Mouse (Mus musculus) kidney, embryonic 14.5 days (tissue): ENCODE measurements around the gene Gm13277. TPM values are rescaled to one million over a fixed set of nuclear protein-coding genes. Genes with fewer than 3 reads are reported as not detected.
"Not testable (repeated sequence)": the region's sequence is repeated elsewhere in the genome, so short reads cannot be mapped to it uniquely, and the experiment has no call there.

Source experiments
- ATAC-seq: fragments of 200-750 bp; cut with Nextera tagmentation; 2 replicates; pipeline ENCODE4 v1.8.0; 2017; ENCODE audit warnings: moderate number of reproducible peaks, mild to moderate bottlenecking, moderate TSS enrichment, moderate library complexity; ENCODE audit not compliant: low FRiP score, low TSS enrichment
- H3K27ac ChIP-seq: fragments of 300-500 bp; sonication (generic); 2 replicates; pipeline ENCODE4 v1.5.1; 2014; ENCODE audit warnings: low read depth, mild to moderate bottlenecking, low read length, moderate library complexity, mixed read lengths
- H3K27me3 ChIP-seq: fragments of 300-500 bp; sonication (generic); 2 replicates; pipeline ENCODE4 v1.6.1; 2014; ENCODE audit warnings: mild to moderate bottlenecking, low read length; ENCODE audit not compliant: control insufficient read depth, insufficient read depth
- H3K36me3 ChIP-seq: fragments of 300-500 bp; sonication (generic); 2 replicates; pipeline ENCODE4 v1.6.1; 2014; ENCODE audit warnings: low read length, mixed read lengths; ENCODE audit not compliant: control insufficient read depth, insufficient read depth
- H3K4me1 ChIP-seq: fragments of 300-500 bp; sonication (generic); 2 replicates; pipeline ENCODE4 v1.6.1; 2014; ENCODE audit warnings: low read length, mixed read lengths; ENCODE audit not compliant: control insufficient read depth, insufficient read depth
- H3K4me2 ChIP-seq: fragments of 300-500 bp; sonication (generic); replicated peaks from 2 replicates; pipeline ENCODE4 v1.6.1; 2014; ENCODE audit warnings: low read depth, mild to moderate bottlenecking, low read length
- H3K4me3 ChIP-seq: fragments of 300-500 bp; sonication (generic); 2 replicates; pipeline ENCODE4 v1.5.1; 2014; ENCODE audit warnings: mild to moderate bottlenecking, low read length
- H3K9ac ChIP-seq: fragments of 300-500 bp; sonication (generic); 2 replicates; pipeline ENCODE4 v1.6.1; 2014; ENCODE audit warnings: low read depth, mild to moderate bottlenecking, low read length, moderate library complexity
- H3K9me3 ChIP-seq: fragments of 300-500 bp; sonication (generic); 2 replicates; pipeline ENCODE4 v1.6.1; 2016; ENCODE audit warnings: low read length; ENCODE audit not compliant: control insufficient read depth
- WGBS: fragments of 180-500 bp; shearing (Covaris S2); extraction: QIAGEN DNeasy Blood & Tissue Kit; methylation state at CpG from one replicate; pipeline ENCODE4 v1.1.7; 2014; 5-methylcytosine and 5-hydroxymethylcytosine counted together
- polyA plus RNA-seq: library from polyadenylated mRNA; unstranded; fragments of >200 nt; fragmentation: Nextera tagmentation; extraction: Ambion mirVana; gene quantifications from 2 replicates; pipeline ENCODE4 v1.2.1, GENCODE M21; 2014

Gm13277 gene
- polyA plus RNA-seq, 1 experiment from 2014 or later = not detected

DNA sequence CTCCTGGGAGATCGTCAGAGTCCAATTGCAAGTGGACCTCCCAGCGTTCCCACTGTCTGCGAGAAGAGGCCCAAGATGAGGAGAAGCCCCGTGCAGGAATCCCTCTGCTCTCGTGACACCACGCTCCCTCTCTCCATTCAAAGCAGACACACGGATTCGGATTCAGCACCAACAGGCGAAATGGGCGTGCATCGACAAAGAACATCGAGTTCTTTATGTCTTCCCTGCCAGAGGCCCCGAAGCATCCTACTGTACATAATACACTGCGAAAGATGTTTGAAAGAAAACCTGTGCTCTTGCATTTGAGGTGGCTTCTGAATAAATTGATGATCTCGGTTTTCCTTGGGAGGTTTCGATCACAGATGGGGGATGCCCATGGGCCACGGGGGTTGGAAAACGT lies 8.1 kb upstream of the Gm13277 start:
- 44% methylated on average over 10 of the region's 18 CpGs for WGBS
- not testable (repeated sequence) for H3K4me1 ChIP-seq, ATAC-seq

DNA sequence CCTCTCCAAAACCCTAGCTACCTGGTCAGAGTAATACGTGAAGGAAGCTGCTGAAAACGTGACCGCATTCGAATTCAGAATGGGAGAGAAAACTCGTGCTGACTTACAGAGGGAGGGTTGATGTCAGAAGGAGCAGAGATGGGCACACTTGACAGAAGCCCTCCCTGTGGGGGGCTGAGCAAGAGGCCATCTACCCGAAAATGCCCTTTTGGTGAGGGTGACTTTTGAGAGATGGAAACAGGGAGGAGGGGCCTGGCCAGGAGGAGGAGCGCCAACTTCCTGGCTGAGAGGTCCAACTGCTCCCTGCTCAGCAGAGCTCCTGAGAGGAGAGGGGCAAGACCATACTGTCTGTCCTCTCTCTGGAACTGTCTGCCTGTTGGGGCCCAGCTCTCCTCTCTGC lies 6.6 kb upstream of the Gm13277 start, which contains the start of gene Ifnz:
TSS of gene Ifnz (plus strand) at position 301 of the 400 bp plus-strand sequence.
- not testable (repeated sequence) for H3K27ac ChIP-seq, H3K4me3 ChIP-seq, H3K9me3 ChIP-seq, H3K36me3 ChIP-seq, H3K4me1 ChIP-seq, H3K4me2 ChIP-seq, H3K27me3 ChIP-seq, H3K9ac ChIP-seq, ATAC-seq
- 4% methylated on average over 2 of the region's 7 CpGs for WGBS

More for the DNA sequence above, 8.1 kb upstream of the Gm13277 start:
- not testable (repeated sequence) for H3K9me3 ChIP-seq, H3K4me3 ChIP-seq, H3K27me3 ChIP-seq, H3K27ac ChIP-seq, H3K4me2 ChIP-seq, H3K9ac ChIP-seq, H3K36me3 ChIP-seq

DNA sequence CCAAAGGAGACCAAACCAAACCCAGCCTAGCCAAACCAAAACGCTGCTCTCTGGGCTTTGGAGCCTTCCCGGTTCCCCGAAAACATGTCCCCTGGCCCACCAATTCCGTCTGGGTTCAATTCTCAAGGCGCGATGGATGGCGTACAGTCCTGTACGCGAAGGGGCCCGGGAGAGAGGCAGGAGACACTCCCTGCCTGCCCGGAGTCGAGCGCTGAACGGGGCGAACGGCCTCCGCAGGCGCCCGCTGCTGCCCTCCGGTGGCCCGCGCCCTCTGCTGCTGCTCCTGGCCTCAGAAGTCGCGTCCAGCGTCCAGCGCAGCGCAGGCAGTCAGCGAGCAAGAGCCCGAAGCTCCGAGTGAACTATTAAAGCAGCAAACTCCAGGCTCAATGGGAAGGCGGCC lies 6.1 kb upstream of the Gm13277 start:
- H3K9me3 ChIP-seq, H3K4me3 ChIP-seq, H3K27ac ChIP-seq, H3K4me1 ChIP-seq, H3K9ac ChIP-seq, H3K27me3 ChIP-seq, H3K36me3 ChIP-seq, H3K4me2 ChIP-seq, ATAC-seq: not testable (repeated sequence)
- 0% methylated on average over 4 of the region's 31 CpGs for WGBS

DNA sequence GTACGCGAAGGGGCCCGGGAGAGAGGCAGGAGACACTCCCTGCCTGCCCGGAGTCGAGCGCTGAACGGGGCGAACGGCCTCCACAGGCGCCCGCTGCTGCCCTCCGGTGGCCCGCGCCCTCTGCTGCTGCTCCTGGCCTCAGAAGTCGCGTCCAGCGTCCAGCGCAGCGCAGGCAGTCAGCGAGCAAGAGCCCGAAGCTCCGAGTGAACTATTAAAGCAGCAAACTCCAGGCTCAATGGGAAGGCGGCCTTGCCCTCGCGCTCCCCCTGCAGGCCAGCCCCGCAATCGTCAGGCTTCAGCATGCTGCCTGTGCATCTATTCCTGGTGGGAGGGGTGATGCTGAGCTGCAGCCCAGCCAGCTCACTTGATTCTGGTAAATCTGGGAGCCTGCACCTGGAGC lies 3.0 kb upstream of the Gm13277 start, which contains the start of gene Gm13276:
TSS of gene Gm13276 (plus strand) at position 301 of the 400 bp plus-strand sequence.
- not testable (repeated sequence) for H3K4me3 ChIP-seq
- no CpG with 5 or more reads among the region's 27 CpGs for WGBS

DNA sequence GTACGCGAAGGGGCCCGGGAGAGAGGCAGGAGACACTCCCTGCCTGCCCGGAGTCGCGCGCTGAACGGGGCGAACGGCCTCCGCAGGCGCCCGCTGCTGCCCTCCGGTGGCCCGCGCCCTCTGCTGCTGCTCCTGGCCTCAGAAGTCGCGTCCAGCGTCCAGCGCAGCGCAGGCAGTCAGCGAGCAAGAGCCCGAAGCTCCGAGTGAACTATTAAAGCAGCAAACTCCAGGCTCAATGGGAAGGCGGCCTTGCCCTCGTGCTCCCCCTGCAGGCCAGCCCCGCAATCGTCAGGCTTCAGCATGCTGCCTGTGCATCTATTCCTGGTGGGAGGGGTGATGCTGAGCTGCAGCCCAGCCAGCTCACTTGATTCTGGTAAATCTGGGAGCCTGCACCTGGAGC lies 2.8 kb downstream of the Gm13277 start, which contains the start of gene Gm13278:
TSS of gene Gm13278 (plus strand) at position 301 of the 400 bp plus-strand sequence.
- ATAC-seq, H3K27ac ChIP-seq, H3K27me3 ChIP-seq, H3K4me2 ChIP-seq, H3K4me3 ChIP-seq, H3K4me1 ChIP-seq, H3K9me3 ChIP-seq, H3K9ac ChIP-seq, H3K36me3 ChIP-seq: not testable (repeated sequence)
- WGBS = no CpG with 5 or more reads among the region's 28 CpGs

More for the DNA sequence above, 3.0 kb upstream of the Gm13277 start, which contains the start of gene Gm13276:
- H3K9me3 ChIP-seq, H3K27me3 ChIP-seq, H3K4me1 ChIP-seq, H3K4me2 ChIP-seq, H3K27ac ChIP-seq, ATAC-seq, H3K36me3 ChIP-seq, H3K9ac ChIP-seq: not testable (repeated sequence)

DNA sequence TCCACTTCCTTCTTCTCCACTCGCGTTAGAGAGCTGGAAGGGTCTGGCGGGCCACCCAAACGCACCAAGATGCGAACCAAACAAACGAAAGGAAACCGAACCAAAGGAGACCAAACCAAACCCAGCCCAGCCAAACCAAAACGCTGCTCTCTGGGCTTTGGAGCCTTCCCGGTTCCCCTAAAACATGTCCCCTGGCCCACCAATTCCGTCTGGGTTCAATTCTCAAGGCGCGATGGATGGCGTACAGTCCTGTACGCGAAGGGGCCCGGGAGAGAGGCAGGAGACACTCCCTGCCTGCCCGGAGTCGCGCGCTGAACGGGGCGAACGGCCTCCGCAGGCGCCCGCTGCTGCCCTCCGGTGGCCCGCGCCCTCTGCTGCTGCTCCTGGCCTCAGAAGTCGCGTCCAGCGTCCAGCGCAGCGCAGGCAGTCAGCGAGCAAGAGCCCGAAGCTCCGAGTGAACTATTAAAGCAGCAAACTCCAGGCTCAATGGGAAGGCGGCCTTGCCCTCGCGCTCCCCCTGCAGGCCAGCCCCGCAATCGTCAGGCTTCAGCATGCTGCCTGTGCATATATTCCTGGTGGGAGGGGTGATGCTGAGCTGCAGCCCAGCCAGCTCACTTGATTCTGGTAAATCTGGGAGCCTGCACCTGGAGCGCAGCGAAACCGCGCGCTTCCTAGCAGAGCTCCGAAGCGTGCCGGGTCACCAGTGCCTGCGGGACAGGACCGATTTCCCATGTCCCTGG lies 5.7 kb downstream of the Gm13277 start, which contains the start of gene Gm13275:
TSS of gene Gm13275 (plus strand) at position 552 of the 740 bp plus-strand sequence.
- not testable (repeated sequence) for H3K36me3 ChIP-seq, H3K27me3 ChIP-seq, H3K9me3 ChIP-seq, H3K4me3 ChIP-seq, H3K27ac ChIP-seq, ATAC-seq, H3K4me2 ChIP-seq, H3K4me1 ChIP-seq, H3K9ac ChIP-seq
- 0% methylated on average over 7 of the region's 52 CpGs for WGBS

DNA sequence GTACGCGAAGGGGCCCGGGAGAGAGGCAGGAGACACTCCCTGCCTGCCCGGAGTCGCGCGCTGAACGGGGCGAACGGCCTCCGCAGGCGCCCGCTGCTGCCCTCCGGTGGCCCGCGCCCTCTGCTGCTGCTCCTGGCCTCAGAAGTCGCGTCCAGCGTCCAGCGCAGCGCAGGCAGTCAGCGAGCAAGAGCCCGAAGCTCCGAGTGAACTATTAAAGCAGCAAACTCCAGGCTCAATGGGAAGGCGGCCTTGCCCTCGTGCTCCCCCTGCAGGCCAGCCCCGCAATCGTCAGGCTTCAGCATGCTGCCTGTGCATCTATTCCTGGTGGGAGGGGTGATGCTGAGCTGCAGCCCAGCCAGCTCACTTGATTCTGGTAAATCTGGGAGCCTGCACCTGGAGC lies 8.7 kb downstream of the Gm13277 start, which contains the start of gene Gm13279:
TSS of gene Gm13279 (plus strand) at position 301 of the 400 bp plus-strand sequence.
- not testable (repeated sequence) for H3K27ac ChIP-seq, H3K9ac ChIP-seq, H3K4me1 ChIP-seq, H3K36me3 ChIP-seq, H3K4me3 ChIP-seq, H3K27me3 ChIP-seq, ATAC-seq, H3K4me2 ChIP-seq, H3K9me3 ChIP-seq
- no CpG with 5 or more reads among the region's 28 CpGs for WGBS

DNA sequence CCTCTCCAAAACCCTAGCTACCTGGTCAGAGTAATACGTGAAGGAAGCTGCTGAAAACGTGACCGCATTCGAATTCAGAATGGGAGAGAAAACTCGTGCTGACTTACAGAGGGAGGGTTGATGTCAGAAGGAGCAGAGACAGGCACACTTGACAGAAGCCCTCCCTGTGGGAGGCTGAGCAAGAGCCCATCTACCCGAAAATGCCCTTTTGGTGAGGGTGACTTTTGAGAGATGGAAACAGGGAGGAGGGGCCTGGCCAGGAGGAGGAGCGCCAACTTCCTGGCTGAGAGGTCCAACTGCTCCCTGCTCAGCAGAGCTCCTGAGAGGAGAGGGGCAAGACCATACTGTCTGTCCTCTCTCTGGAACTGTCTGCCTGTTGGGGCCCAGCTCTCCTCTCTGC lies 10.9 kb downstream of the Gm13277 start, which contains the start of gene Gm13285:
TSS of gene Gm13285 (plus strand) at position 301 of the 400 bp plus-strand sequence.
- H3K9ac ChIP-seq, H3K4me3 ChIP-seq, H3K9me3 ChIP-seq, H3K4me1 ChIP-seq, ATAC-seq, H3K4me2 ChIP-seq, H3K27ac ChIP-seq, H3K27me3 ChIP-seq, H3K36me3 ChIP-seq: not testable (repeated sequence)
- 3% methylated on average over 3 of the region's 7 CpGs for WGBS

DNA sequence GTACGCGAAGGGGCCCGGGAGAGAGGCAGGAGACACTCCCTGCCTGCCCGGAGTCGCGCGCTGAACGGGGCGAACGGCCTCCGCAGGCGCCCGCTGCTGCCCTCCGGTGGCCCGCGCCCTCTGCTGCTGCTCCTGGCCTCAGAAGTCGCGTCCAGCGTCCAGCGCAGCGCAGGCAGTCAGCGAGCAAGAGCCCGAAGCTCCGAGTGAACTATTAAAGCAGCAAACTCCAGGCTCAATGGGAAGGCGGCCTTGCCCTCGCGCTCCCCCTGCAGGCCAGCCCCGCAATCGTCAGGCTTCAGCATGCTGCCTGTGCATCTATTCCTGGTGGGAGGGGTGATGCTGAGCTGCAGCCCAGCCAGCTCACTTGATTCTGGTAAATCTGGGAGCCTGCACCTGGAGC lies 14.5 kb downstream of the Gm13277 start, which contains the start of gene Gm13287:
TSS of gene Gm13287 (plus strand) at position 301 of the 400 bp plus-strand sequence.
- ATAC-seq, H3K27ac ChIP-seq, H3K4me3 ChIP-seq, H3K27me3 ChIP-seq, H3K4me1 ChIP-seq, H3K4me2 ChIP-seq, H3K9ac ChIP-seq, H3K9me3 ChIP-seq, H3K36me3 ChIP-seq: not testable (repeated sequence)
- WGBS = no CpG with 5 or more reads among the region's 29 CpGs
